Mouse (Mus musculus): ENCODE results near the gene Gm28051. TPM values are rescaled to one million over a fixed set of nuclear protein-coding genes. Genes with fewer than 3 reads are reported as not detected.

The Gm28051 gene
- polyA plus RNA-seq, 1 experiment from 2014 or later: not detected

GRCm38 (mm10) chr12:102748256-102748655 lies 9.3 kb downstream of the Gm28051 start:
- Histone ChIP-seq H3K4me2 (ENCODE audit: low read depth, low read length) (no peak overlapping the region), H3K4me1 (ENCODE audit: control insufficient read depth, low read depth, low read length) (peaks cover 12% of the 10 kb centered on the region), H3K36me3 (ENCODE audit: control insufficient read depth, insufficient read depth) (0 out of 2 replicates have a peak, but pooled peaks cover 4% of the 10 kb centered on the region), H3K4me3 (ENCODE audit: low read depth, low read length) (no peak overlapping the region), H3K27me3 (ENCODE audit: control insufficient read depth, insufficient read depth, low read depth, low read length) (no peaks in the 10 kb centered on the region), H3K9me3 (replicated peaks; ENCODE audit: control insufficient read depth, low read length) (no peaks in the 10 kb centered on the region), H3K9ac (ENCODE audit: low read depth, low read length) (no peak overlapping the region), H3K27ac (ENCODE audit: low read length) (no peak overlapping the region)
- 68% methylated on average over 3 of the region's 3 CpGs for WGBS (ENCODE audit: insufficient replicate concordance)
- no peak for ATAC-seq (ENCODE audit: low read depth)

DNA sequence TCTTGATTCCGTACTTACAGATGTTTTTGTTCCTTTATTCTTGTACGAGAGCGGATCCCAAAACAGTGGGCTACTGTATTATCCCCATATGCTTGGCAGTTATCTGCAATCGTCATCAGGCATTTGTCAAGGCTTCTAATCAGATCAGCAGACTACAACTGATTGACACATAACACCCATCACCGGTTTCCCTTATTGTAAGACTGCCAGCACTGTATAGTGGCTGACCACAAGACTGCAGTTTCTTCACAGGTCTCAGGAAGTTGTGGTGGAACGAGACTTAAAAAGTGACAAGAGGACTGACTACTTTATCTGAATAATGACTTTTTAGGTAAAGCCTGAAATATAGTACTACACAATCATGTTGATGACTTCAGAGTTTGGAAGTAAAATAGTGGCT lies 12.7 kb downstream of the Gm28051 start:
- Histone ChIP-seq H3K36me3 (ENCODE audit: control insufficient read depth, insufficient read depth) (0 out of 2 replicates have a peak, but pooled peaks cover 4% of the 10 kb centered on the region), H3K4me2 (ENCODE audit: low read depth, low read length) (peak overlapping the region; percentile 95), H3K27ac (ENCODE audit: low read length) (peak overlapping the region; percentile 94), H3K9me3 (replicated peaks; ENCODE audit: control insufficient read depth, low read length) (no peaks in the 10 kb centered on the region), H3K4me3 (ENCODE audit: low read depth, low read length) (peak overlapping the region; percentile 93), H3K4me1 (ENCODE audit: control insufficient read depth, low read depth, low read length) (peaks cover 24% of the 10 kb centered on the region), H3K27me3 (ENCODE audit: control insufficient read depth, insufficient read depth, low read depth, low read length) (no peaks in the 10 kb centered on the region), H3K9ac (ENCODE audit: low read depth, low read length) (peak overlapping the region; percentile 91; the same call in 1 of the 2 replicates)
- ATAC-seq (ENCODE audit: low read depth): no peak
- 15% methylated on average over 6 of the region's 6 CpGs for WGBS (ENCODE audit: insufficient replicate concordance)

DNA sequence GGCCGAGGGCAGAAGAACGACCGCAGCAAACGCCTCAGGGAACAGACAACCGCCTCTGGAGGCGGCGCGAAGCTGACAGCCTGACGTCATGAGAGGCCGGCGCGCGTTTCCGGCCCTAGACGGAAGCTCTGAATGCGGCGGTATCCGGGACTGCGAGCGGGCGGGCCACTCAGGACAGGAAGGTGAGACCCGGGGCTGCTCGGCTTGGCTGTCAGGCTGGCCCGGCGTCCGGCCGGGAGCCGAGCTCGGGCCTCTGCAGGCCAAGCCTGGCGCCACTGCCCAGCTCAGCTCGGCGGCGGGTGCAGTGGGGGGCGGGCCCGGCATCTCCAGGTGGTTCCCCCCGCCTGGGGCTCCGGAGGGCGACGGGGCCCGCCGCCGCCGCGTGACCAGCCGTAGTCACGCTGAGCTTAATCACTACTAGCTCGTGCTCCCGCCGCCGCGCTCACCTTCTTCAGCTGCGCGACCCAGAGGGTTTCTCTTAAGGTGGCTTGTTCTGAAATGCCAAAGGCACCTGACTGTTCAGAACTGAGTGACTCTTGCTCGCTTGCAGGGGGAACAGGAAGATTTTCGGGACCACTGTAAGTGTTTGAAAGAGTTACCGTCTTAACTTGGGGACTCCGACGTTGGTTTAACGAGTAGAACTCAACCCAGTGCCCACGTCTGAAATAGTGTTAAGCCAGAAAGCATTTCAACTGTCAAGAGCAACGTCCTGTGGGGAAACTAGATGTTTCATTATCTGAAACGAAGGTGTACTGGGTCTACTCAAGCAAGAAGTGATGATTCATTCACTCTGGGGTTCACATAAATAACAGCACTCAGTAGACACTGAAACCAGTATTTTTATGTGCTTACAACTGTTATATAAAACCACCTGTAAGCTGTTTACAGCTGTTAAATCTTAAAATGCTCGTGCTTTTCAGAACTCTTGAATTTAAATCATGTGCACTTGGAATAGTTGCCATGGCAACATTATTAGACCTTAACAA lies 13.7 kb downstream of the Gm28051 start, which contains the start of the genes Moap1 and Tmem251:
TSS of gene Moap1 (minus strand) at position 73 of the 986 bp plus-strand sequence.
TSS of gene Tmem251 (plus strand) at position 174 of the 986 bp plus-strand sequence.
- H3K36me3 ChIP-seq (ENCODE audit: control insufficient read depth, insufficient read depth): 0 out of 2 replicates have a peak, but pooled peaks cover 4% of the 10 kb centered on the region
- no peaks in the 10 kb centered on the region for H3K9me3 ChIP-seq (replicated peaks; ENCODE audit: control insufficient read depth, low read length)
- peak; percentile 97 for ATAC-seq (ENCODE audit: low read depth)
- H3K4me1 ChIP-seq (ENCODE audit: control insufficient read depth, low read depth, low read length): peaks cover 24% of the 10 kb centered on the region
- no peaks in the 10 kb centered on the region for H3K27me3 ChIP-seq (ENCODE audit: control insufficient read depth, insufficient read depth, low read depth, low read length)
- H3K27ac ChIP-seq (ENCODE audit: low read length): peak within 1 kb of the TSS; percentile 94
- under 1% methylated on average over 62 of the region's 63 CpGs for WGBS (ENCODE audit: insufficient replicate concordance)
- peak within 1 kb of the TSS; percentile 93 for H3K4me3 ChIP-seq (ENCODE audit: low read depth, low read length)
- peak within 1 kb of the TSS; percentile 91 for H3K9ac ChIP-seq (ENCODE audit: low read depth, low read length)
- H3K4me2 ChIP-seq (ENCODE audit: low read depth, low read length): peak within 1 kb of the TSS; percentile 95

DNA sequence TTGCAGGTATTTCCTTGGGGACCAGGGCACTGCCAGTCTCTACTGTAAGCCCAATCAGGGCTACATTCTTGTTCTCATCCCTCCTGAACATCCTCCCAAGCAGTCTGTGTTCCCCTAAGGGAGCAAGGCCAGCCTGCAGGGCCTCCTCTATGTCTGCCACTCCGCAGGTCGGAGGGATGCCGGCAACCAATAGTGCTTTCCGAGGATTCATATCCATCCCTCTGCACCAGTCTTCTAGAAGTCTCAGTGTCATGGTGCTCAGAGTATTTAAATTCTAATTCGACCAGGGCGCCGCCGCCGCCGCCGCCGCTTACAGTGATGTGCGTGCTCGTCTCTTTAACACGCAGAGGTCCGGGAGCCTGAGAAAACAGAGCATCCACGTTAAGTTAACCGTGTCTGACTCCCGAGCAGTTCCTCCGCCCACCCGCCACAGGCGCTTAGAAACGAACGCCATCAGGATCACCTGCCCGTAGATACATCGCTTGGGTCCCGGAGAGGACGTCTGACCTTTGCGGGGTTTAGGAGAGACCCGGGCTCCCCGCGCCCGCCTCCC lies 14.5 kb downstream of the Gm28051 start:
- under 1% methylated on average over 33 of the region's 33 CpGs for WGBS (ENCODE audit: insufficient replicate concordance)
- Histone ChIP-seq H3K9me3 (replicated peaks; ENCODE audit: control insufficient read depth, low read length) (no peaks in the 10 kb centered on the region), H3K4me3 (ENCODE audit: low read depth, low read length) (peak overlapping the region; percentile 93), H3K4me2 (ENCODE audit: low read depth, low read length) (peak overlapping the region; percentile 95), H3K27me3 (ENCODE audit: control insufficient read depth, insufficient read depth, low read depth, low read length) (no peaks in the 10 kb centered on the region), H3K4me1 (ENCODE audit: control insufficient read depth, low read depth, low read length) (peaks cover 22% of the 10 kb centered on the region), H3K36me3 (ENCODE audit: control insufficient read depth, insufficient read depth) (0 out of 2 replicates have a peak, but pooled peaks cover 1% of the 10 kb centered on the region), H3K27ac (ENCODE audit: low read length) (peak overlapping the region; percentile 94), H3K9ac (ENCODE audit: low read depth, low read length) (peak overlapping the region; percentile 91)
- ATAC-seq (ENCODE audit: low read depth): peak; percentile 40

DNA sequence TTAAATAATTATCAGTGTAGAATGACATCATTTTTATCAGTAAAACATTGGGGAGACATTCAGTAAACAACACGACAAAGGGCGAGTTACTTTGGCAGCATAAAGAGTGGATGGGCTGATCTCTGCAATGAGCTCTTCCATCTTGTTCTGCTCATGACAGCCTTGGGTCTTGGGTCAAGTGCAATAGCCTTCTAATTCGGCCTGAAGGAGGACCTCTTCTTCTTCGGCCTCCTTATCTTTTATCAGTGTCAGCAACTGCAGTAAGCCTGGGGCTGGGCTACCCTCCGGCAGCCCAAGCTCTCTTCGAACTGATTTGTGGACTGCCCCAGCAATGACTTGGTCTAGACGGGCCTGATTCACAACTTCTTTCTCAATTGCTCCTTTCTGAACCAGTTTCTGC lies 15.5 kb downstream of the Gm28051 start:
- H3K36me3 ChIP-seq (ENCODE audit: control insufficient read depth, insufficient read depth): no peaks in the 10 kb centered on the region
- H3K27me3 ChIP-seq (ENCODE audit: control insufficient read depth, insufficient read depth, low read depth, low read length): no peaks in the 10 kb centered on the region
- WGBS (ENCODE audit: insufficient replicate concordance): 48% methylated on average over 7 of the region's 7 CpGs
- no peak overlapping the region for H3K9ac ChIP-seq (ENCODE audit: low read depth, low read length)
- no peak overlapping the region for H3K27ac ChIP-seq (ENCODE audit: low read length)
- ATAC-seq (ENCODE audit: low read depth): no peak
- no peak overlapping the region for H3K4me2 ChIP-seq (ENCODE audit: low read depth, low read length)
- no peaks in the 10 kb centered on the region for H3K9me3 ChIP-seq (replicated peaks; ENCODE audit: control insufficient read depth, low read length)
- peaks cover 22% of the 10 kb centered on the region for H3K4me1 ChIP-seq (ENCODE audit: control insufficient read depth, low read depth, low read length)
- H3K4me3 ChIP-seq (ENCODE audit: low read depth, low read length): no peak overlapping the region

DNA sequence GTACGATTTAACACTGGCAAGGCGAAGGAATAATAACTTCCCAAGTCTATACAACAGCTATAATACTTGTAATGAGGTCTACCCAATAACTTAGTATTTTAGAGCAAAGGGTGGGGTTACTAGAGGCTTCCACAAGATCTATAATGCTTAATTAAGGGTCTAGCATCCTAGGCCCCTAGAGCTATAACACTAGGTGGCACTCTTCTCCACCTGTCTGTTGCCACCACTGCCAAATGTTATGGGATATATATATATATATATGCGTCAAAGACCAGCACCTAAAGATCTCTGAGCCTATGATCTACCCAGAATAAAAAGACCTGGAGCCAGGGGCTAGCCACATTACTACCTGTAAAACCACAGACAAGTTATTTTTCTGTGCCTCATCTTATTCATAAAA lies 17.3 kb downstream of the Gm28051 start:
- WGBS (ENCODE audit: insufficient replicate concordance): 48% methylated on average over 3 of the region's 3 CpGs
- no peak overlapping the region for H3K4me3 ChIP-seq (ENCODE audit: low read depth, low read length)

GRCm38 (mm10) chr12:102739096-102739495 lies 18.5 kb downstream of the Gm28051 start:
- Histone ChIP-seq H3K9me3 (replicated peaks; ENCODE audit: control insufficient read depth, low read length) (no peaks in the 10 kb centered on the region), H3K9ac (ENCODE audit: low read depth, low read length) (no peak overlapping the region), H3K4me2 (ENCODE audit: low read depth, low read length) (no peak overlapping the region), H3K4me3 (ENCODE audit: low read depth, low read length) (no peak overlapping the region), H3K27me3 (ENCODE audit: control insufficient read depth, insufficient read depth, low read depth, low read length) (no peaks in the 10 kb centered on the region), H3K36me3 (ENCODE audit: control insufficient read depth, insufficient read depth) (no peaks in the 10 kb centered on the region), H3K4me1 (ENCODE audit: control insufficient read depth, low read depth, low read length) (peaks cover 12% of the 10 kb centered on the region), H3K27ac (ENCODE audit: low read length) (no peak overlapping the region)
- no peak for ATAC-seq (ENCODE audit: low read depth)
- 68% methylated on average over 5 of the region's 5 CpGs for WGBS (ENCODE audit: insufficient replicate concordance)

More for the DNA sequence above, 17.3 kb downstream of the Gm28051 start:
- Histone ChIP-seq H3K4me1 (ENCODE audit: control insufficient read depth, low read depth, low read length) (peaks cover 20% of the 10 kb centered on the region), H3K4me2 (ENCODE audit: low read depth, low read length) (no peak overlapping the region), H3K27ac (ENCODE audit: low read length) (no peak overlapping the region), H3K9ac (ENCODE audit: low read depth, low read length) (no peak overlapping the region), H3K9me3 (replicated peaks; ENCODE audit: control insufficient read depth, low read length) (no peaks in the 10 kb centered on the region), H3K36me3 (ENCODE audit: control insufficient read depth, insufficient read depth) (no peaks in the 10 kb centered on the region), H3K27me3 (ENCODE audit: control insufficient read depth, insufficient read depth, low read depth, low read length) (no peaks in the 10 kb centered on the region)
- no peak for ATAC-seq (ENCODE audit: low read depth)

- 7% methylated on average over 4 of the region's 5 CpGs for WGBS (ENCODE audit: insufficient replicate concordance)
- no peak for ATAC-seq (ENCODE audit: low read depth)
Observed at GRCm38 (mm10) chr12:102733381-102733780, 24.2 kb downstream of the Gm28051 start.

More at GRCm38 (mm10) chr12:102733381-102733780, 24.2 kb downstream of the Gm28051 start:
- Histone ChIP-seq H3K27me3 (ENCODE audit: control insufficient read depth, insufficient read depth, low read depth, low read length) (no peaks in the 10 kb centered on the region), H3K4me2 (ENCODE audit: low read depth, low read length) (no peak overlapping the region), H3K4me3 (ENCODE audit: low read depth, low read length) (no peak overlapping the region), H3K36me3 (ENCODE audit: control insufficient read depth, insufficient read depth) (no peaks in the 10 kb centered on the region), H3K9me3 (replicated peaks; ENCODE audit: control insufficient read depth, low read length) (no peaks in the 10 kb centered on the region), H3K4me1 (ENCODE audit: control insufficient read depth, low read depth, low read length) (peaks cover 16% of the 10 kb centered on the region), H3K27ac (ENCODE audit: low read length) (no peak overlapping the region), H3K9ac (ENCODE audit: low read depth, low read length) (no peak overlapping the region)

Measured in liver, embryonic 16.5 days (tissue).